Mouse (Mus musculus) layer of hippocampus, postnatal 14 days (tissue): ENCODE data around the gene C2cd4b. TPM values are rescaled to one million over a fixed set of nuclear protein-coding genes. Genes with fewer than 3 reads are reported as not detected.

Experiments used
- DNase-seq, 2 experiments: peaks; one replicate each; pipeline ENCODE4 v3.0.0; 2021 to 2022; ENCODE audit warnings: low spot score in 2 of 2, mixed read lengths in 1 of 2
- long read RNA-seq, 2 experiments: library from polyadenylated mRNA; stranded (forward); transcript quantifications; one replicate each; pipeline ENCODE4 v2.0.0; 2021
- total RNA-seq, 2 experiments: library from RNA; stranded (reverse); gene quantifications; 2 replicates each; pipeline ENCODE4 v1.2.3; 2021

C2cd4b gene
- 1 to 10 TPM; 5.4 to 7.1 TPM for total RNA-seq
- long read RNA-seq, experiment 1, transcript C2cd4b-201 (2 exons, 1,327 nt), result major isoform, 10 of 15 reads
- long read RNA-seq, experiment 1, partial matches to known transcripts, result 0 of 15 reads
- long read RNA-seq, experiment 1, other reads (novel, unspliced or antisense), result 5 of 15 reads
- long read RNA-seq, experiment 2, transcript C2cd4b-201 (2 exons, 1,327 nt), result major isoform, 11 of 18 reads
- long read RNA-seq, experiment 2, partial matches to known transcripts, result 0 of 18 reads
- long read RNA-seq, experiment 2, other reads (novel, unspliced or antisense), result 7 of 18 reads

- peak; percentile 42 to 46 for DNase-seq
Observed at GRCm38 (mm10) chr9:67759163-67759955, at the start of gene C2cd4b. TSS of gene C2cd4b (plus strand) at chr9:67759437.

- DNase-seq, result peak; percentile 59 to 79
Observed at GRCm38 (mm10) chr9:67711051-67711877, 48.0 kb upstream of the C2cd4b start.

GRCm38 (mm10) chr9:67712146-67712545, 47.1 kb upstream of the C2cd4b start:
- DNase-seq, result no peak

GRCm38 (mm10) chr9:67717081-67717480, 42.2 kb upstream of the C2cd4b start:
- peak in 1 of 2 experiments; percentile 22 for DNase-seq

GRCm38 (mm10) chr9:67718596-67718995, 40.6 kb upstream of the C2cd4b start:
- no peak for DNase-seq

- DNase-seq, result no peak
Observed at GRCm38 (mm10) chr9:67720150-67720549, 39.1 kb upstream of the C2cd4b start.

GRCm38 (mm10) chr9:67722378-67722777, 36.9 kb upstream of the C2cd4b start:
- DNase-seq, result peak in 1 of 2 experiments; percentile 16

GRCm38 (mm10) chr9:67725196-67725595, 34.0 kb upstream of the C2cd4b start:
- no peak for DNase-seq

GRCm38 (mm10) chr9:67733716-67734115, 25.5 kb upstream of the C2cd4b start:
- DNase-seq, result no peak

- DNase-seq, result peak in 1 of 2 experiments; percentile 45
Observed at GRCm38 (mm10) chr9:67735426-67735825, 23.8 kb upstream of the C2cd4b start.

GRCm38 (mm10) chr9:67741256-67741655, 18.0 kb upstream of the C2cd4b start:
- no peak for DNase-seq

GRCm38 (mm10) chr9:67753411-67754182, 5.6 kb upstream of the C2cd4b start:
- DNase-seq, result no peak

GRCm38 (mm10) chr9:67754713-67755112, 4.5 kb upstream of the C2cd4b start:
- no peak for DNase-seq

- peak; percentile 53 to 74 for DNase-seq
Observed at GRCm38 (mm10) chr9:67758686-67759085, 551 bp upstream of the C2cd4b start.

- peak; percentile 71 to 72 for DNase-seq
Observed at GRCm38 (mm10) chr9:67759956-67760764, 923 bp downstream of the C2cd4b start.

- no peak for DNase-seq
Observed at GRCm38 (mm10) chr9:67760991-67761390, 1.8 kb downstream of the C2cd4b start.

GRCm38 (mm10) chr9:67763326-67763725, 4.1 kb downstream of the C2cd4b start:
- DNase-seq, result no peak

GRCm38 (mm10) chr9:67766405-67766804, 7.2 kb downstream of the C2cd4b start:
- DNase-seq, result no peak

- no peak for DNase-seq
Observed at GRCm38 (mm10) chr9:67766948-67767347, 7.7 kb downstream of the C2cd4b start.

GRCm38 (mm10) chr9:67768843-67769242, 9.6 kb downstream of the C2cd4b start:
- peak in 1 of 2 experiments; percentile 18 for DNase-seq
